ENCODE assay signal across 12 mouse cellular contexts in the genomic region with DNA sequence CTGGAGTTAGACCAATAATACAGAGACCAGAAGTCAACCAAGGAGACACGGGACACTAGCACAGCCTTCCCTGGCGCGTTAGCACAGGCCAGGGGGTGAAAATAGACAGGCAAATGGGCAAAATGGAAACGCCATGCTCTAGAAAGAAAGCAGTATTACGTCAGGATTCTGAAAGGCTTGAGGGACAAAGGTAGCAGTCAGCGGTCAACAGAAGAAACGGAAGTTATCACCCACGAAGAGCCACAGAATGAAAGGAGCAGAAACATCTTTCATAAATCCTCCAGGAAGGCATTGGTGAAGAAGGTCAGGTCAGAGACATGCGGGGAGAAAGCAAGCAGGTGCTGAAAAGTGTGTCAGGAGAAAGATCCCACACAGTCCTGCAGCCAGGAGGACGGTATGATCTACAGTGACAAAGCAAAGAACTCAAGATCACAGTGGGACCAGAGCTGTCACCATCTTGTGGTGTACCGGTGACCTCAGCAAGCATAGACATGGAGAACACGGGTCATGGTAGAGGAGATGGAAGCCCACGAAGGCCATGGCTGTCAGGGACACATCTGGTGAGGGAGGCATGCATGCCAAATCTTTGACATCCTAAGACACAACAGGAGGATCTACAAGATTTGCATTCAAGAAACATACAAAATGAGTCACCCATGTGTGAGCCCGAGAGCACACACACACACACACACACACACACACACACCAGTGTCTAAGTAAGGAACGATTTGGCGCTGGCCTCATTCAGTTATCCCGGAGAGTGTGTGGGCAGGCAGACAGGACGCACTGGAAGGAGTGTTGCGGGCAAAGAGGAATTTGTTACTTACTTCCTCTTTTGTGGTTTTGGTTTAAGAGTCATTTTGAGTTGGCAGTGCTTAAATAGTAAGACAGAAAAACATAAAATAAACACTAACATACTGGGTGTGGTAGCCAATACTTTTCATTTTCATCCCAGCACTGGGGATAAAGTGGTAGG.
DNase-seq lines count a peak whose midpoint lies in the region; ATAC-seq and TF ChIP-seq lines count a peak whose summit lies in the region.
"Had no signal": no experiment of that assay in that cellular context is flagged by ENCODE, and none has a peak within 500 bp of the region (broad histone marks: within the 10 kb centered on the region; RNA-seq: fewer than 3 reads in every experiment).

No protein-coding gene starts in this region.

- peak; percentile 85 for ATAC-seq in megakaryocyte progenitor cell, adult 5-6 weeks (replicated peaks; ENCODE audit: poor library complexity)
- no peak for ATAC-seq in intestine, postnatal 0 days
- no peak for ATAC-seq in forebrain, embryonic 12.5 days (ENCODE audit: low FRiP score)

- H3K9ac ChIP-seq in intestine, postnatal 0 days (ENCODE audit: low read depth, low read length), result no peak overlapping the region
- no peak overlapping the region for H3K9ac ChIP-seq in forebrain, embryonic 12.5 days
- H3K9ac ChIP-seq: liver, embryonic 14.5 days had no signal

- H3K9me3 ChIP-seq in intestine, postnatal 0 days (ENCODE audit: control insufficient read depth), result no peaks in the 10 kb centered on the region
- no peaks in the 10 kb centered on the region for H3K9me3 ChIP-seq in forebrain, embryonic 12.5 days
- H3K9me3 ChIP-seq: hindbrain, embryonic 10.5 days had no signal

- peaks cover 6% of the 10 kb centered on the region; the same call in 1 of the 2 replicates for H3K36me3 ChIP-seq in intestine, postnatal 0 days (ENCODE audit: control insufficient read depth, insufficient read depth)
- H3K36me3 ChIP-seq in forebrain, embryonic 12.5 days (replicated peaks), result 0 out of 2 replicates have a peak, but pooled peaks cover 5% of the 10 kb centered on the region

- no peak overlapping the region for H3K27ac ChIP-seq in intestine, postnatal 0 days (ENCODE audit: low read depth, low read length)
- no peak overlapping the region for H3K27ac ChIP-seq in forebrain, embryonic 12.5 days
- H3K27ac ChIP-seq: hindbrain, embryonic 10.5 days; liver, embryonic 14.5 days had no signal

- H3K4me3 ChIP-seq in intestine, postnatal 0 days (ENCODE audit: low read depth, low read length), result no peak overlapping the region
- no peak overlapping the region for H3K4me3 ChIP-seq in forebrain, embryonic 12.5 days (replicated peaks)
- H3K4me3 ChIP-seq: hindbrain, embryonic 10.5 days had no signal

- WGBS in intestine, postnatal 0 days, result 86% methylated on average over 19 of the region's 19 CpGs
- WGBS in forebrain, embryonic 12.5 days, result 90% methylated on average over 19 of the region's 19 CpGs

- DNase-seq in left cerebral cortex, postnatal 14 days (ENCODE audit: low spot score in 2 of 2), result peak; percentile 42 to 77
- DNase-seq in left cerebral cortex, adult 11 months (ENCODE audit: low spot score), result no peak
- DNase-seq in A20 (ENCODE audit: low read depth, low spot score), result peak; percentile 71
- peak; percentile 57 for DNase-seq in brain, adult 2 months (ENCODE audit: low read depth, low spot score)
- DNase-seq in kidney, adult 9 months, result no peak
- DNase-seq: adrenal gland, adult 2 months; cerebellum, postnatal 36 days had no signal

- H3K27me3 ChIP-seq in intestine, postnatal 0 days (replicated peaks; ENCODE audit: control insufficient read depth, insufficient read depth, low read length), result no peaks in the 10 kb centered on the region
- H3K27me3 ChIP-seq in forebrain, embryonic 12.5 days, result no peaks in the 10 kb centered on the region

- intact Hi-C loops in left cerebral cortex, postnatal 14 days (cut with DNase I), result no loop called here

- H3K4me2 ChIP-seq in intestine, postnatal 0 days (replicated peaks; ENCODE audit: low read depth), result no peak overlapping the region; the same call in 1 of the 2 replicates
- no peak overlapping the region for H3K4me2 ChIP-seq in forebrain, embryonic 12.5 days

- no peak for TF ChIP-seq CTCF in intestine, postnatal 0 days (IDR thresholded peaks at IDR 0.05; ENCODE audit: low read depth)

- no peaks in the 10 kb centered on the region for H3K4me1 ChIP-seq in intestine, postnatal 0 days (replicated peaks; ENCODE audit: control insufficient read depth, insufficient read depth, low read length)
- no peaks in the 10 kb centered on the region for H3K4me1 ChIP-seq in forebrain, embryonic 12.5 days
- H3K4me1 ChIP-seq: hindbrain, embryonic 10.5 days had no signal

Comparison
In these comparisons a context has a peak if more than half of its experiments do, and no peak if none do; other contexts are left out.
1. DNase-seq: peak in left cerebral cortex, postnatal 14 days (2 of 2), A20 (single experiment) and brain, adult 2 months (single experiment); none in left cerebral cortex, adult 11 months (single experiment) and kidney, adult 9 months (single experiment).